Mouse (Mus musculus): ENCODE measurements around the gene Crb3.
"Not testable (repeated sequence)": the region's sequence is repeated elsewhere in the genome, so short reads cannot be mapped to it uniquely, and the experiment has no call there.

The Crb3 gene

DNA sequence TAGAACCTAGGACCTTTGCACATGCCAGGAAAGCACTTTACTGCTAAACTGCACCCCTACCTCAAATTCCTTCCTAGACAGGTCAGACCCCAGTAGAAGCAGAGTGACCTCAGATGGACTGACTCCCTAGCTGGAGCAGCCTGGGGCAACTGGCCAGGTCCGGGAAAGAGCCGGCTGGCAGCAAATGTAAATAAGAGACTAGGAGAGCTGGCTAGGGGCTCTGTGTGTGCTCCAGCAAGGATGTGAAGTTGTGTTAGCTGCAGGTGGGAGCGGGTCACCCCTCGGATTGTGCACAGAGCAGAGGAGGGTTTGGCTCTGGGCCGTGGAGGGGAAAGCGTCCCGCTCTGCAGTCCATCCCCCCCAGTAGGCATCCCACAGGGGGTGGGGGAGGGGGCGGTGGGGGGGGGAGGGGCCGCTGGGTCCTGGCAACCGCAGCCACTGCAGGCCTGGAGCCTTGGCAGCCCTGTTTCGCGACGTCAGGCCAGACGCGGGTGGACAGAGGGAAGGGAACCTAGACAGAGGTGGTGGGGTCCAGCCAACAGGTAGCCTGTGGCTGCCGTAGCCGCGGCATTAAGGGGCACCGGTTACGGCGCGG, at the start of gene Crb3:
Crb3 (plus strand) TSS at position 215 of the 595 bp plus-strand sequence.
- no peak for ATAC-seq (ENCODE audit: insufficient number of reproducible peaks, low FRiP score, low TSS enrichment)

- ATAC-seq (ENCODE audit: insufficient number of reproducible peaks, low FRiP score, low TSS enrichment) = peak; percentile 19; the same call in 1 of the 2 replicates
Observed at GRCm38 (mm10) chr17:57010911-57011235, 48.0 kb upstream of the Crb3 start.

DNA sequence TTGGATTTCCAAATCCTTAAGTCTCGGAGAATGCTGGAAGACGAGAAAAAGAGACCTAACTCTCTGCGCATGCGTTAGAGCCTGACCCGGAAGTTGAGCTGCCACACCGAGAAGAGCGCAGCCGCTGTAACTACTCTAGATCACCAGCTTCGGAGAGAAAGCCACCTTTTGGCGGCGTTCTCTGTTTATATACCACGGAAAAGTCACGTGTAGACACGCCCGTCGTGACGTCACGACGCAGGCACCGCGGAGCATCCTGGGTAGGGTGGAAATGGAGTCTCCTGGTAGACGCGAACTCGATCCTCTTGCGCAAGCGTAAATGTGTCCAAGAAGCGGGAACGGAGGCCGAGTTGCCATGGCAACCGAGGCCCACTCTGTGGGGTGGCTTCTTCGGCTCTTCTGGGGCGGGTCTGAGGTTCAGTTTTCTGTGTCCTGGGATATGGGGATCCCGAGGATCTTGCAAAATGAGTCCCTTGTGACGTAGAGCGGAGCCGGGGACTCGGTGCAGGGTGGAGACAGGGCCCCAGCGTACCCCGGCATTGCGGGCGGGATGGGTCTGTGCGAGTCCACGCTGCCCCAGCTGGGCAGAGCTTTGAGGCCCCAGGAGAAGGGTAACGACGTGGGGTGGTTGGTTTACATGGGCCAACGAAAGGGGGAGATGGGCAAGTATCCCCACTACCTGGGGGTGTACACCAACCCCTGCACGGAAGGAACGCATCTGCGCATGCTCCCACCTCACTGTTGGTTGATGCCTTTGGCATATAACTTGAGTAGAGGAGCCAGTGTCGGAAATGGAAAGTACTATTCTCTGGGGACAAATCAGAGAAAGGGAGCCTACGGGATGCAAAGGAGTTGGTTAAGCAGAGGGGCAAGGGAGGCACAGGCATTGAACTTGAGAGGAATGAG, 47.4 kb upstream of the Crb3 start, which contains the start of the genes Gtf2f1 and Gm17949:
Gtf2f1 (minus strand) TSS at position 53 of the 906 bp plus-strand sequence.
Gm17949 (plus strand) TSS at position 234 of the 906 bp plus-strand sequence.
- ATAC-seq (ENCODE audit: insufficient number of reproducible peaks, low FRiP score, low TSS enrichment) = peak; percentile 94

- no peak for ATAC-seq (ENCODE audit: insufficient number of reproducible peaks, low FRiP score, low TSS enrichment)
Observed at GRCm38 (mm10) chr17:57012245-57012795, 46.6 kb upstream of the Crb3 start.

GRCm38 (mm10) chr17:57019693-57020092, 39.2 kb upstream of the Crb3 start:
- ATAC-seq (ENCODE audit: insufficient number of reproducible peaks, low FRiP score, low TSS enrichment) = no peak

GRCm38 (mm10) chr17:57020960-57021359, 37.9 kb upstream of the Crb3 start:
- ATAC-seq (ENCODE audit: insufficient number of reproducible peaks, low FRiP score, low TSS enrichment) = no peak

- no peak for ATAC-seq (ENCODE audit: insufficient number of reproducible peaks, low FRiP score, low TSS enrichment)
Observed at GRCm38 (mm10) chr17:57027471-57027870, 31.4 kb upstream of the Crb3 start.

DNA sequence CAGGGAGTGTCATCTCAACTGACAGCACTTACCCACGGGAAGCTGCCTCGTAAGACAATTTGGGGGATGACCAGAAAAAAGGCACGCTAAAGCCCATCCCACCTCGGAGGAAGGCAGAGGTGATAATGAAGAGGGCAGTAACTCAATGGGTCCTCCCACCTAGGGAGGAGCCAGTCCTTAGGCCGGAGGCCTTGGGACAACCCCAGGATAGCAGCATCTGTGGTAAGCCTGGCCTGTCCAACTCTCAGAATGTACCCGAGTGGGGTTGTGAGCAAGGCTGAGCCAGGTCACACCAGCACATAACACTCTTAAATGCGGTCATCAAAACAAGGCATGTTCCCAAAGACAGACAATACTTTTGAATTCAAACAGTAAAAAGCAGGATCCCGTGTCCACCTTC, 29.2 kb upstream of the Crb3 start:
- no peak for ATAC-seq (ENCODE audit: insufficient number of reproducible peaks, low FRiP score, low TSS enrichment)

- no peak for ATAC-seq (ENCODE audit: insufficient number of reproducible peaks, low FRiP score, low TSS enrichment)
Observed at GRCm38 (mm10) chr17:57030931-57031660, 27.8 kb upstream of the Crb3 start, which contains the start of gene Khsrp. TSS of gene Khsrp (minus strand) at chr17:57031522.

GRCm38 (mm10) chr17:57031661-57032420, 27.1 kb upstream of the Crb3 start:
- peak; percentile 93 for ATAC-seq (ENCODE audit: insufficient number of reproducible peaks, low FRiP score, low TSS enrichment)

- ATAC-seq (ENCODE audit: insufficient number of reproducible peaks, low FRiP score, low TSS enrichment) = no peak
Observed at GRCm38 (mm10) chr17:57032854-57033253, 26.1 kb upstream of the Crb3 start.

GRCm38 (mm10) chr17:57038978-57039377, 19.9 kb upstream of the Crb3 start:
- no peak for ATAC-seq (ENCODE audit: insufficient number of reproducible peaks, low FRiP score, low TSS enrichment)

- ATAC-seq (ENCODE audit: insufficient number of reproducible peaks, low FRiP score, low TSS enrichment) = no peak
Observed at GRCm38 (mm10) chr17:57041554-57041953, 17.4 kb upstream of the Crb3 start, which contains the start of gene Slc25a41. TSS of gene Slc25a41 (minus strand) at chr17:57041654.

DNA sequence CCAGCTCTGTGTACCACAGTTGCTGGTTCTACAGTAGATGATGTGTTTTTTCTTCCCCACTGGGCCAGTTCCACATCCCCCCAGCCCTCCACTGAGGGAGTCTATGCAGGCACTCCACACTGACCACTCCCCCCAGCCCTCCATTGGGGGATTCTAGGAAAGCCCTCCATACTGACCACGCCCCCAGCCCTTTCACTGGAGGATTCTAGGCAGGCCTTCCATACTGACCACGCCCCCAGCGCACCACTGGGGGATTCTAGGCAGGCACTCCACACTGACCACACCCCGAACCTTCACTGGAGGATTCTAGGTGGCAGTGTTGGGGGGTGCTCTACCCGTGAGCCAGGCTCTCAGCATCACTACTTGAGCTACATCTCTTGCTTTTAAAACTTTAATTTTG, 11.5 kb upstream of the Crb3 start:
- no peak for ATAC-seq (ENCODE audit: insufficient number of reproducible peaks, low FRiP score, low TSS enrichment)

GRCm38 (mm10) chr17:57048816-57049215, 10.1 kb upstream of the Crb3 start:
- ATAC-seq (ENCODE audit: insufficient number of reproducible peaks, low FRiP score, low TSS enrichment) = no peak

GRCm38 (mm10) chr17:57051679-57052078, 7.2 kb upstream of the Crb3 start:
- ATAC-seq (ENCODE audit: insufficient number of reproducible peaks, low FRiP score, low TSS enrichment) = not testable (repeated sequence)

DNA sequence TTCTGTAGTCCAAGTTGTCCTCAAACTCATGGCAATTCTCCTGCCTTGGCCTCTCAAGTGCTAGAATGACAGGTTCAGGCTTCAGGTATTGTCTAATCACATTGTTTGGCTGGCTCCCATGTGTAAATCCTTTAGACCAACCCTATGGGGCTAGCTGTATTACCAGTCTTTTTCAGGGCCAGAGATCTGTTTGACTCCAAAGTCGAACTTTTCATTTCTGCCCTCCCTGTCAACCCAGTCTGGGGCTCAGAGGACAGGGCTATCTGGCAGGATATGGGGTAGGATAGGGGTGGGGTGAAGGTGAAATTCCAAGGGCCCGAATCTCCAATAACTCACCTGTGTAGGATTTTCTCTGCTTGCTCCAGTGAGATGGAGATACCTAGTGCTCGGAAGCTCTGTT, 2.7 kb upstream of the Crb3 start:
- ATAC-seq (ENCODE audit: insufficient number of reproducible peaks, low FRiP score, low TSS enrichment) = no peak

DNA sequence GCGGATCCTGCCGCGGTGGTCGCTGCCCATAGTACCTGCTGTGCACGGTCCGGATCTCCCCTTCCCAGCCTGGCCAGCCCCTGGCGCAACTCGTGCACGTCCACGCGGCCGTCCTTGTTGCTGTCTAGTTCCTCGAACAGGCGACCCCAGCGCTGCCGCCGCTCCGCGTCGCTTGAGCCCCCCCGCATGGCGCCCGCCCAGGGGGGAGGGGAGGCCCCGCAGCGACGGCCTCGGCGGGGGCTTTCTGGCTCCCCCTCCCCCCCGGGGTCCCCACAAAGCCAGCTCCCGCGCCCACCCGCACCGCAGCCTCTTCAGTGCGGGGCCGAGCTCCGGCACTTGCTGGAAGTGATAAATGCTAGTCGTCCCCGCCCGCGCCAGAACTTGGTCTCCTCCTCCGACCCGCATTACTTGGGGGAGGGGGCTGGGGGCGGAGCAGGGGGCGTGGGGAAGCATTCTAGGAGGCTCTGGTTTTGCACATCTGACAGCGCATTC, 627 bp downstream of the Crb3 start, which contains the start of gene Slc25a23:
Slc25a23 (minus strand) TSS at position 378 of the 492 bp plus-strand sequence.
- no peak for ATAC-seq (ENCODE audit: insufficient number of reproducible peaks, low FRiP score, low TSS enrichment)

DNA sequence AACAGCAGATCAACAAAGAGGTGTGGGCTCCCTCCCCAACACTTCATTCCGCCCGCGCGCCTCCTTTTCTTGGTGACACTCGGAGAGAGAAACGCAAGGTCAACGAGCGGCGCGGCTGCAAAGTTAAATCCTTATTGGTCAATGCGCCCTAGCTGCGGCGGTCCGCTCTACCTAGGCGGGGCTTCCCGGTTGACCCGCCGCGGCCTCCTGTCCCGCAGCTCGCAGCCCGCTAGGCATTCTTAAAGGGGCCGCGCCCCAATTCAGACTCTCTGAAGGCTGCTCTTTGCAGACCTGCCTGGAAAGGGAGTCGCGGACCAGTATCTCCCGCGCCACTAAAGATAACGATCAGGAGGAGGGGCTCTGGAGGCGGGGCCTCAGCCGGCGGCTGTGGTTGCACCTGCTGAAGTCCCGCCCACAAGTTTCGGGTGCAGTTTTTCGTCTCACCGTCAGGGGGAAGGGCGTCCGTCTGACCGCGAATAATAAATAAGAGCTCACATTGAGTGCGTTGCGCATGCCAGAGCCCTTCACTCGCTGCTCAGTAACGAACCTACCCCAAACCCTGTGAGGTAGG, 1.4 kb downstream of the Crb3 start:
- ATAC-seq (ENCODE audit: insufficient number of reproducible peaks, low FRiP score, low TSS enrichment) = peak; percentile 92

Data from cerebellum, adult (tissue).